Comparison of ENCODE assay signal across 8 mouse cellular contexts in genomic region chr5:107874561-107875260, GRCm38 (mm10). TPM values are rescaled to one million over a fixed set of nuclear protein-coding genes. Genes with fewer than 3 reads are reported as not detected.
DNase-seq lines count a peak whose midpoint lies in the region; ATAC-seq and TF ChIP-seq lines count a peak whose summit lies in the region.

Gene Evi5 (minus strand): TSS chr5:107875107.

- H3K36me3 ChIP-seq in intestine, embryonic 15.5 days = no peaks in the 10 kb centered on the region
- peaks cover 9% of the 10 kb centered on the region; the same call in 1 of the 2 replicates for H3K36me3 ChIP-seq in liver, postnatal 0 days (replicated peaks; ENCODE audit: insufficient read depth, low read length)

- peaks cover 1% of the 10 kb centered on the region; the same call in 1 of the 2 replicates for H3K4me1 ChIP-seq in bone marrow, adult 2 months (ENCODE audit: control insufficient read depth, insufficient read depth, low read length)
- H3K4me1 ChIP-seq in intestine, embryonic 15.5 days (replicated peaks) = no peaks in the 10 kb centered on the region
- H3K4me1 ChIP-seq in liver, postnatal 0 days (ENCODE audit: insufficient read depth) = peaks cover 17% of the 10 kb centered on the region; the same call in 1 of the 2 replicates

- no peaks in the 10 kb centered on the region for H3K9me3 ChIP-seq in intestine, embryonic 15.5 days
- H3K9me3 ChIP-seq in liver, postnatal 0 days (ENCODE audit: low read length) = no peaks in the 10 kb centered on the region

- no peak for DNase-seq in left cerebral cortex, adult 18-20 months (ENCODE audit: low spot score in 2 of 2)
- no peak for DNase-seq in left cerebral cortex, adult 11 months (ENCODE audit: low spot score)
- no peak for DNase-seq in gastrocnemius, postnatal 10 days
- DNase-seq in liver, postnatal 0 days = peak; percentile 70
- DNase-seq in thymus, postnatal 10 days (ENCODE audit: low spot score in 2 of 2) = no peak
- no peak for DNase-seq in testis, postnatal 10 days (ENCODE audit: low spot score)

- TF ChIP-seq POLR2A in bone marrow, adult 2 months (IDR thresholded peaks at IDR 0.05; ENCODE audit: borderline replicate concordance, control insufficient read depth, low read depth, low read length) = no peak

- H3K4me3 ChIP-seq in bone marrow, adult 2 months (replicated peaks; ENCODE audit: control insufficient read depth, low read depth, low read length) = peak within 1 kb of the TSS; percentile 71
- H3K4me3 ChIP-seq in intestine, embryonic 15.5 days (replicated peaks) = no peak within 1 kb of the TSS
- peak within 1 kb of the TSS; percentile 59 for H3K4me3 ChIP-seq in liver, postnatal 0 days (ENCODE audit: low read depth, low read length)

- peak; percentile 76 for ATAC-seq in intestine, embryonic 15.5 days
- ATAC-seq in liver, postnatal 0 days = peak; percentile 94

- WGBS in bone marrow, adult 2 months = 39% methylated on average over 4 of the region's 4 CpGs
- 26% methylated on average over 4 of the region's 4 CpGs for WGBS in intestine, embryonic 15.5 days
- WGBS in liver, postnatal 0 days (ENCODE audit: insufficient replicate concordance) = 32% methylated on average over 4 of the region's 4 CpGs

- no peak within 1 kb of the TSS for H3K9ac ChIP-seq in intestine, embryonic 15.5 days
- H3K9ac ChIP-seq in liver, postnatal 0 days (replicated peaks) = peak within 1 kb of the TSS; percentile 66

- H3K4me2 ChIP-seq in intestine, embryonic 15.5 days (replicated peaks) = 0 out of 2 replicates have a peak within 1 kb of the TSS, but pooled peaks have one; percentile 11
- peak within 1 kb of the TSS; percentile 54 for H3K4me2 ChIP-seq in liver, postnatal 0 days (ENCODE audit: low read depth, low read length)

- no peak for TF ChIP-seq CTCF in bone marrow, adult 2 months (IDR thresholded peaks at IDR 0.05; ENCODE audit: control insufficient read depth, insufficient read depth, low read length)
- TF ChIP-seq CTCF in liver, postnatal 0 days (IDR thresholded peaks at IDR 0.05; ENCODE audit: low read depth) = no peak

- peak; percentile 64; the same call in 1 of the 2 replicates for TF ChIP-seq EP300 in liver, postnatal 0 days (IDR thresholded peaks at IDR 0.05; ENCODE audit: low read depth)

- peak within 1 kb of the TSS; percentile 87 for H3K27ac ChIP-seq in bone marrow, adult 2 months (ENCODE audit: control insufficient read depth, insufficient read depth, low read depth, low read length, poor library complexity)
- peak within 1 kb of the TSS; percentile 66 for H3K27ac ChIP-seq in intestine, embryonic 15.5 days
- H3K27ac ChIP-seq in liver, postnatal 0 days (ENCODE audit: low read depth) = peak within 1 kb of the TSS; percentile 87

- no peaks in the 10 kb centered on the region for H3K27me3 ChIP-seq in intestine, embryonic 15.5 days (replicated peaks)
- H3K27me3 ChIP-seq in liver, postnatal 0 days (ENCODE audit: insufficient read depth, low read length) = no peaks in the 10 kb centered on the region

RNA-seq across cellular contexts. Expression of gene Evi5, which starts in this region (rescaled TPM):
- 10 to 100 TPM; 86.1 to 87.2 TPM for total RNA-seq in left cerebral cortex, adult 18-20 months (2021)
- polyA plus RNA-seq in bone marrow, adult 2 months (2011; ENCODE audit: insufficient read depth, insufficient read length, low replicate concordance, missing spikeins) = 48.1 and 50.0 TPM in 2 replicates
- 10 to 100 TPM; 17.6 to 26.5 TPM for total RNA-seq in gastrocnemius, postnatal 10 days (2021)
- polyA plus RNA-seq in intestine, embryonic 15.5 days (2015; fragmentation: Nextera tagmentation; extraction: Ambion mirVana) = 60.1 and 66.3 TPM in 2 replicates
- 68.4 and 73.5 TPM in 2 replicates for polyA plus RNA-seq in liver, postnatal 0 days (2015; fragmentation: Nextera tagmentation; extraction: Ambion mirVana)
